Mouse (Mus musculus) CH12.LX (cell line): ENCODE measurements at regions not wholly inside any gene's neighbourhood (a gene's known extent, or its start where the extent isn't known, plus 50 kb on each side); places are given as distances from the start of the nearest gene placed in this dataset.

ENCODE experiments used
- DNase-seq: peaks from one replicate; pipeline ENCODE4 v3.0.0-alpha.2; 2013; ENCODE audit errors: extremely low read depth
- H3K27ac ChIP-seq: 2 replicates; pipeline ENCODE4 v1.5.1; 2012; ENCODE audit warnings: low read depth, mild to moderate bottlenecking, control low read depth, moderate library complexity; ENCODE audit not compliant: insufficient read depth
- H3K27me3 ChIP-seq: replicated peaks from 2 replicates; pipeline ENCODE3; 2012; ENCODE audit warnings: inconsistent platforms
- H3K36me3 ChIP-seq, 2 experiments: replicated peaks in 1 of 2; 2 replicates each; pipeline versions ENCODE3 to v1.6.1; 2012; ENCODE audit warnings: inconsistent platforms in 1 of 2, low read length in 1 of 2, mild to moderate bottlenecking in 1 of 2, mixed read lengths in 1 of 2, moderate library complexity in 1 of 2; ENCODE audit not compliant: control insufficient read depth in 1 of 2, insufficient read depth in 1 of 2
- H3K4me1 ChIP-seq, 2 experiments: 2 replicates each; pipeline ENCODE4 v1.6.1; 2012; ENCODE audit warnings: inconsistent platforms in 1 of 2, moderate library complexity in 1 of 2; ENCODE audit not compliant: insufficient read depth in 2 of 2, control insufficient read depth in 1 of 2
- H3K4me2 ChIP-seq: 2 replicates; pipeline ENCODE4 v1.6.1; 2012; ENCODE audit warnings: low read depth, mild to moderate bottlenecking, control low read depth; ENCODE audit not compliant: poor library complexity, insufficient read depth, severe bottlenecking
- H3K4me3 ChIP-seq, 3 experiments: fragments of 150-350 bp in 1 of 3; sonication (generic) in 1 of 3; replicated peaks in 1 of 3; 2 replicates each; pipeline versions ENCODE3 to v1.5.1; 2011 to 2012; ENCODE audit warnings: low read depth in 2 of 3, low read length in 2 of 3, mild to moderate bottlenecking in 2 of 3, moderate library complexity in 2 of 3, control low read depth in 1 of 3, improper control_type of control experiment in 1 of 3, inconsistent platforms in 1 of 3, mixed read lengths in 1 of 3; ENCODE audit not compliant: poor library complexity in 1 of 3
- H3K79me2 ChIP-seq: replicated peaks from 2 replicates; pipeline ENCODE4 v1.6.1; 2012; ENCODE audit warnings: mild to moderate bottlenecking, moderate library complexity; ENCODE audit not compliant: control insufficient read depth, poor library complexity, insufficient read depth, severe bottlenecking; ENCODE audit errors: extremely low read depth
- H3K9ac ChIP-seq: 2 replicates; pipeline ENCODE4 v1.6.1; 2012; ENCODE audit warnings: low read depth, mild to moderate bottlenecking, control low read depth, moderate library complexity; ENCODE audit not compliant: insufficient read depth
- H3K9me3 ChIP-seq: replicated peaks from 2 replicates; pipeline ENCODE3; 2012; ENCODE audit warnings: low read length, inconsistent platforms, mixed read lengths
- BHLHE40 ChIP-seq: IDR thresholded peaks from 2 replicates; pipeline ENCODE4 v1.6.1; 2011; ENCODE audit warnings: mild to moderate bottlenecking, low read depth, low read length, improper control_type of control experiment
- CHD1 ChIP-seq: IDR thresholded peaks from 2 replicates; pipeline ENCODE4 v1.6.1; 2012; ENCODE audit warnings: low read depth, low read length, improper control_type of control experiment, inconsistent platforms
- CHD2 ChIP-seq: IDR thresholded peaks from 2 replicates; pipeline ENCODE4 v1.6.1; 2011; ENCODE audit warnings: low read length, improper control_type of control experiment
- CTCF ChIP-seq, 2 experiments: IDR thresholded peaks in 1 of 2; conservative IDR thresholded peaks in 1 of 2; 2 replicates each; pipeline ENCODE4 v1.5.1; 2011 to 2012; ENCODE audit warnings: low read depth in 2 of 2, low read length in 2 of 2, improper control_type of control experiment in 1 of 2, inconsistent platforms in 1 of 2, mild to moderate bottlenecking in 1 of 2, moderate library complexity in 1 of 2
- E2F4 ChIP-seq: IDR thresholded peaks from 2 replicates; pipeline ENCODE4 v1.6.1; 2011; ENCODE audit warnings: low read depth, low read length, improper control_type of control experiment; ENCODE audit not compliant: insufficient replicate concordance
- ELF1 ChIP-seq: IDR thresholded peaks from 2 replicates; pipeline ENCODE4 v1.6.1; 2014; ENCODE audit warnings: low read depth, mild to moderate bottlenecking, inconsistent platforms, low read length, improper control_type of control experiment
- EP300 ChIP-seq: IDR thresholded peaks from 2 replicates; pipeline ENCODE4 v1.6.1; 2011; ENCODE audit warnings: low read length, improper control_type of control experiment
- ETS1 ChIP-seq: conservative IDR thresholded peaks from 2 replicates; pipeline ENCODE4 v1.6.1; 2012; ENCODE audit warnings: low read depth, mild to moderate bottlenecking, inconsistent platforms, low read length, improper control_type of control experiment, moderate library complexity
- GABPA ChIP-seq: IDR thresholded peaks from 2 replicates; pipeline ENCODE4 v1.6.1; 2012; ENCODE audit warnings: low read depth, low read length, improper control_type of control experiment, inconsistent platforms; ENCODE audit not compliant: insufficient replicate concordance
- HCFC1 ChIP-seq: IDR thresholded peaks from 2 replicates; pipeline ENCODE4 v1.6.1; 2012; ENCODE audit warnings: low read depth, mild to moderate bottlenecking, inconsistent platforms, low read length, improper control_type of control experiment
- IRF4 ChIP-seq: IDR thresholded peaks from 2 replicates; pipeline ENCODE4 v1.6.1; 2014; ENCODE audit warnings: low read depth, mild to moderate bottlenecking, inconsistent platforms, low read length, improper control_type of control experiment
- JUN ChIP-seq: IDR thresholded peaks from 2 replicates; pipeline ENCODE4 v1.6.1; 2011; ENCODE audit warnings: low read depth, mild to moderate bottlenecking, low read length, improper control_type of control experiment, moderate library complexity; ENCODE audit not compliant: insufficient read depth
- JUND ChIP-seq: conservative IDR thresholded peaks from 2 replicates; pipeline ENCODE4 v1.6.1; 2011; ENCODE audit warnings: low read depth, low read length, improper control_type of control experiment
- MAFK ChIP-seq: IDR thresholded peaks from 2 replicates; pipeline ENCODE4 v1.6.1; 2011; ENCODE audit warnings: low read length, improper control_type of control experiment; ENCODE audit not compliant: insufficient replicate concordance
- MAX ChIP-seq: IDR thresholded peaks from 2 replicates; pipeline ENCODE4 v1.6.1; 2011; ENCODE audit warnings: low read length, improper control_type of control experiment
- MAZ ChIP-seq: IDR thresholded peaks from 2 replicates; pipeline ENCODE4 v1.6.1; 2012; ENCODE audit warnings: low read depth, mild to moderate bottlenecking, inconsistent platforms, low read length, improper control_type of control experiment, moderate library complexity
- MEF2A ChIP-seq: IDR thresholded peaks from 2 replicates; pipeline ENCODE4 v1.6.1; 2014; ENCODE audit warnings: low read depth, mild to moderate bottlenecking, inconsistent platforms, low read length, improper control_type of control experiment, borderline replicate concordance
- MXI1 ChIP-seq: IDR thresholded peaks from 2 replicates; pipeline ENCODE4 v1.6.1; 2011; ENCODE audit warnings: mild to moderate bottlenecking, low read depth, low read length, improper control_type of control experiment
- MYC ChIP-seq: IDR thresholded peaks from 2 replicates; pipeline ENCODE4 v1.6.1; 2011; ENCODE audit warnings: low read depth, mild to moderate bottlenecking, improper control_type of control experiment, low read length
- NELFE ChIP-seq: IDR thresholded peaks from 2 replicates; pipeline ENCODE4 v1.6.1; 2011; ENCODE audit warnings: low read depth, low read length, improper control_type of control experiment
- NRF1 ChIP-seq: IDR thresholded peaks from 2 replicates; pipeline ENCODE4 v1.6.1; 2014; ENCODE audit warnings: low read depth, mild to moderate bottlenecking, inconsistent platforms, low read length, improper control_type of control experiment, moderate library complexity
- PAX5 ChIP-seq: IDR thresholded peaks from 2 replicates; pipeline ENCODE4 v1.6.1; 2012; ENCODE audit warnings: low read length, inconsistent platforms, mixed read lengths
- POLR2A ChIP-seq: IDR thresholded peaks from 2 replicates; pipeline ENCODE4 v1.6.1; 2011; ENCODE audit warnings: low read depth, mild to moderate bottlenecking, improper control_type of control experiment, low read length
- POLR2AphosphoS2 ChIP-seq: IDR thresholded peaks from 2 replicates; pipeline ENCODE4 v1.6.1; 2011; ENCODE audit warnings: low read depth, low read length, improper control_type of control experiment
- RAD21 ChIP-seq: IDR thresholded peaks from 2 replicates; pipeline ENCODE4 v1.6.1; 2011; ENCODE audit warnings: low read depth, mild to moderate bottlenecking, low read length, improper control_type of control experiment, moderate library complexity
- RCOR1 ChIP-seq: conservative IDR thresholded peaks from 2 replicates; pipeline ENCODE4 v1.6.1; 2012; ENCODE audit warnings: low read depth, mild to moderate bottlenecking, inconsistent platforms, low read length, improper control_type of control experiment
- SMC3 ChIP-seq: IDR thresholded peaks from 2 replicates; pipeline ENCODE4 v1.6.1; 2011; ENCODE audit warnings: low read depth, low read length, improper control_type of control experiment
- TBP ChIP-seq: conservative IDR thresholded peaks from 2 replicates; pipeline ENCODE4 v1.6.1; 2011; ENCODE audit warnings: low read depth, low read length, improper control_type of control experiment
- TCF12 ChIP-seq: IDR thresholded peaks from 2 replicates; pipeline ENCODE4 v1.6.1; 2014; ENCODE audit warnings: low read depth, mild to moderate bottlenecking, inconsistent platforms, low read length, improper control_type of control experiment
- UBTF ChIP-seq: IDR thresholded peaks from 2 replicates; pipeline ENCODE4 v1.6.1; 2012; ENCODE audit warnings: low read depth, mild to moderate bottlenecking, inconsistent platforms, low read length, improper control_type of control experiment, moderate library complexity
- USF1 ChIP-seq: IDR thresholded peaks from 2 replicates; pipeline ENCODE4 v1.6.1; 2014; ENCODE audit warnings: low read depth, mild to moderate bottlenecking, inconsistent platforms, low read length, improper control_type of control experiment
- USF2 ChIP-seq: conservative IDR thresholded peaks from 2 replicates; pipeline ENCODE4 v1.6.1; 2011; ENCODE audit warnings: low read depth, low read length, improper control_type of control experiment
- ZC3H11A ChIP-seq: IDR thresholded peaks from 2 replicates; pipeline ENCODE4 v1.6.1; 2012; ENCODE audit warnings: low read depth, mild to moderate bottlenecking, inconsistent platforms, low read length, improper control_type of control experiment
- ZKSCAN1 ChIP-seq: IDR thresholded peaks from 2 replicates; pipeline ENCODE4 v1.6.1; 2012; ENCODE audit warnings: low read depth, inconsistent platforms, low read length, improper control_type of control experiment, borderline replicate concordance
- ZMIZ1 ChIP-seq: IDR thresholded peaks from 2 replicates; pipeline ENCODE4 v1.6.1; 2012; ENCODE audit warnings: low read depth, mild to moderate bottlenecking, inconsistent platforms, low read length, improper control_type of control experiment
- ZNF384 ChIP-seq: IDR thresholded peaks from 2 replicates; pipeline ENCODE4 v1.6.1; 2012; ENCODE audit warnings: low read depth, low read length, improper control_type of control experiment, inconsistent platforms
- dilution Hi-C: fragments of 300-500 bp; cut with MboI; formaldehyde crosslinking; loops from 2 replicates; pipeline ENCODE4 v1.14.3; 2020; ENCODE audit warnings: low sequenced_read_pairs; ENCODE audit not compliant: extremely low pct_unique_long_range_greater_than_20kb, extremely low pct_ligation_motif_present
- in situ Hi-C: fragments of 300-500 bp; cut with MboI; formaldehyde crosslinking; loops from 3 replicates; pipeline ENCODE4 v1.14.3; 2019; ENCODE audit warnings: low sequenced_read_pairs, low pct_ligation_motif_present, low pct_unique_long_range_greater_than_20kb, mixed read lengths

DNA sequence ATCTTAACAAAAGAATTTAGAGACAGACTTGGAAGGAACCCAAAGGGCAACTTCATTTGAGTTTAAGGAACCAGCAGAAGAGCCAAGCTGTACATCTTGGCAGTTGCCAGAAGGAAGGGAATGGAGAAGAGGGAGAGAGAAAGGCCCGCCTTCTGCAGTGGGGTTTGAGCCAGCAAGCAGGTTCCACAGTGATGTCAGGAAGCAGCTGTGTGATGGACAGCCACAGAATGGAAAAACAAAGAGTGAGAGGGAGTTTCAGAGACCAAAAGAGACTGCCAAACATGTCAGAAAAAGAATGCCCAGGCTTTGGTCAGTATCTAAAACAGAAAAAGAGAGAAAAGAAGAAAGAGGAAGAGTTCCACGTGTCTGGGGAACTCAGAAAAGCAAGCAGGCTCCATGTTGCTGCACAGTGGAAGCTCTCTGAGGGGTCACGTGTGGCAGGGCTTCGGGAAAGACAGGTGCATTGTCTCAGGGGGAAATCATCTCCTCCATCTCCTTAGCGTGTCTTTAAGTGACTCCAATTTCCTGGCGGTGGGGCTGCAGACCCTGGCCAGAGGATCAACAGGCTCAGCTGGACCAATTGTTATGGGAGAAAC is 203.7 kb upstream of the Egln3 start:
- H3K9me3 ChIP-seq, result peaks cover 8% of the 10 kb centered on the region
- H3K9ac ChIP-seq, result no peak overlapping the region
- H3K27me3 ChIP-seq, result no peaks in the 10 kb centered on the region
- no peaks in the 10 kb centered on the region for H3K36me3 ChIP-seq
- TF ChIP-seq IRF4, result peak; percentile 28; the same call in 1 of the 2 replicates
- no peak for TF ChIP-seq CHD2
- peak; percentile 64 for TF ChIP-seq EP300
- no peak for TF ChIP-seq CTCF (conservative IDR thresholded peaks at IDR 0.05 in 1 of 2, IDR thresholded peaks at IDR 0.05 in 1 of 2; ENCODE audit: low read depth in 2 of 2, low read length in 2 of 2)
- TF ChIP-seq BHLHE40, result peak; percentile 84
- peak; percentile 86 for TF ChIP-seq MYC
- peak; percentile 68 for TF ChIP-seq USF1
- no peak for TF ChIP-seq GABPA
- peak; percentile 83 for TF ChIP-seq MEF2A
- no peak for TF ChIP-seq E2F4
- TF ChIP-seq USF2, result peak; percentile 56
- TF ChIP-seq ELF1, result no peak
- TF ChIP-seq TBP, result no peak
- TF ChIP-seq NRF1, result no peak
- peak; percentile 70; the same call in 1 of the 2 replicates for TF ChIP-seq TCF12
- TF ChIP-seq NELFE, result no peak
- no peak for TF ChIP-seq UBTF
- TF ChIP-seq ZC3H11A, result no peak
- no peak for TF ChIP-seq JUN
- TF ChIP-seq SMC3, result no peak
- peak; percentile 74 for TF ChIP-seq ETS1
- no peak for TF ChIP-seq MAZ
- no peak for TF ChIP-seq HCFC1
- no peak for TF ChIP-seq ZNF384
- no peak for TF ChIP-seq MAFK
- peak; percentile 78; the same call in 1 of the 2 replicates for TF ChIP-seq MXI1
- no peak for TF ChIP-seq ZKSCAN1
- TF ChIP-seq RAD21, result no peak
- TF ChIP-seq CHD1, result no peak
- TF ChIP-seq POLR2A, result no peak
- TF ChIP-seq RCOR1, result 0 out of 2 replicates have a peak, but pooled peaks have one; percentile 47
- no peak for TF ChIP-seq JUND
- no peak for TF ChIP-seq ZMIZ1
- no peak for TF ChIP-seq POLR2AphosphoS2
- no peak for TF ChIP-seq PAX5
- TF ChIP-seq MAX, result peak; percentile 90
- dilution Hi-C loops, result no loop called here
- in situ Hi-C loops, result loop anchor here (10.0 kb wide), 2 partner anchors 53 to 103 kb away; no protein-coding TSS in a partner anchor
- H3K27ac ChIP-seq, result no peak overlapping the region
- peak; percentile 41 for DNase-seq
- H3K4me3 ChIP-seq, result no peak overlapping the region
- H3K4me2 ChIP-seq, result peak overlapping the region; percentile 56
- no peaks in the 10 kb centered on the region for H3K79me2 ChIP-seq
- H3K4me1 ChIP-seq, result peaks cover 26 to 64% of the 10 kb centered on the region in 2 experiments
